Mouse (Mus musculus): ENCODE results near the gene Gba2. TPM values are rescaled to one million over a fixed set of nuclear protein-coding genes. Genes with fewer than 3 reads are reported as not detected.
A peak's percentile ranks its signal among the peaks of the same experiment; 100 is the strongest.

Gene Gba2
- polyA plus RNA-seq, 1 experiment from 2014 or later: 19.3 TPM

DNA sequence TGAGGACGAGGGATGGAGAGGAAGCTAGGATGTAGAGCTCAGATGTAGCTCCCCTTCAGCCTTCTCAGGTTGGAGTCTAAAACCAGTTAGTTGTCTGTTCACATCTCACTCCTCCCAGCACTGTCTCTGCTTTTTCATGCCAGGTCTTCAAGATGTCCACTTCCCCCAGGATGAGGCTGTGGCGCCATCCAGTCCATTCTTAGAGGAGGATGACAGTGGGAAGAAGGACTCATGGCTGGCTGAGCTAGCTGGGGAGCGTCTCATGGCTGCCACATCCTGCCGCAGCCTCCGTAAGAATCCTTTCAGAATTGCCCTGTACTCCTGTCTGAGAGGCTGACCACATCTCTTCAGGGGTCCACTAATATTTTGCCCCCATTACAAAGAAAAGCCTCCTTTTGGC, 2.0 kb upstream of the Gba2 start:
- Histone ChIP-seq H3K4me3 (ENCODE audit: low read depth, low read length) (no peak overlapping the region), H3K27me3 (ENCODE audit: insufficient read depth, low read length) (no peaks in the 10 kb centered on the region), H3K36me3 (ENCODE audit: insufficient read depth) (peaks cover 49% of the 10 kb centered on the region), H3K27ac (ENCODE audit: low read depth) (no peak overlapping the region), H3K4me2 (no peak overlapping the region), H3K9ac (no peak overlapping the region), H3K9me3 (ENCODE audit: low read depth, low read length) (no peaks in the 10 kb centered on the region), H3K4me1 (ENCODE audit: insufficient read depth) (peaks cover 15% of the 10 kb centered on the region; the same call in 1 of the 2 replicates)
- TF ChIP-seq CTCF (IDR thresholded peaks at IDR 0.05; ENCODE audit: low read depth): no peak
- no peak for DNase-seq
- ATAC-seq (ENCODE audit: insufficient read depth): no peak
- WGBS: 94% methylated on average over 5 of the region's 5 CpGs

DNA sequence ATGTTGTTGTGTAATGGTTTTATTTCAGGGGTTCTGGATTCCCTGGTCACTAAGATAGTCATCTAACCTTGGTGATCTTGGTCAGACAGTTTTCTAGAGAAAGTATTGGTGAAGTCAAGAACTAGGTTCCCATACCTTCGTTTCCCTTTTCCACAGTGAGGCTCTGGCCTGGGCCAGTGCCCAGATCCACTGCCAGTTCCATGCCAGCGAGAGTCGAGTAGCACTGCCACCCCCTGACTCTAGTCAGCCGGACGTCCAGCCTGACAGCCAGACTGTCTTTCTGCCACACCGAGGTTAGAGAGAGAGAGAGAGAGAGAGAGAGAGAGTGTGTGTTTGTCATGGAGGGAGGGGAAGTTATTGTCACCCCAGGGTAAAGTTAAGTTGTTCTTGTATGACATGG, 1.1 kb upstream of the Gba2 start:
- ATAC-seq (ENCODE audit: insufficient read depth) (no peak), DNase-seq (no peak)
- Histone ChIP-seq H3K27ac (ENCODE audit: low read depth) (no peak overlapping the region), H3K9me3 (ENCODE audit: low read depth, low read length) (no peaks in the 10 kb centered on the region), H3K36me3 (ENCODE audit: insufficient read depth) (peaks cover 46% of the 10 kb centered on the region), H3K4me1 (ENCODE audit: insufficient read depth) (peaks cover 15% of the 10 kb centered on the region; the same call in 1 of the 2 replicates), H3K27me3 (ENCODE audit: insufficient read depth, low read length) (no peaks in the 10 kb centered on the region), H3K4me3 (ENCODE audit: low read depth, low read length) (peak overlapping the region; percentile 76), H3K9ac (peak overlapping the region; percentile 77), H3K4me2 (peak overlapping the region; percentile 79)
- TF ChIP-seq CTCF (IDR thresholded peaks at IDR 0.05; ENCODE audit: low read depth): no peak
- WGBS: 84% methylated on average over 6 of the region's 6 CpGs

GRCm38 (mm10) chr4:43579256-43579655, 583 bp upstream of the Gba2 start:
- peak overlapping the region; percentile 86; the same call in 1 of the 2 replicates for H3K27ac ChIP-seq (ENCODE audit: low read depth)
- no peaks in the 10 kb centered on the region for H3K9me3 ChIP-seq (ENCODE audit: low read depth, low read length)
- DNase-seq (no peak), ATAC-seq (ENCODE audit: insufficient read depth) (no peak)
- TF ChIP-seq CTCF (IDR thresholded peaks at IDR 0.05; ENCODE audit: low read depth): no peak
- peak overlapping the region; percentile 76 for H3K4me3 ChIP-seq (ENCODE audit: low read depth, low read length)
- H3K27me3 ChIP-seq (ENCODE audit: insufficient read depth, low read length): no peaks in the 10 kb centered on the region
- peak overlapping the region; percentile 77 for H3K9ac ChIP-seq
- WGBS: 6% methylated on average over 10 of the region's 10 CpGs
- H3K4me1 ChIP-seq (ENCODE audit: insufficient read depth): peaks cover 15% of the 10 kb centered on the region; the same call in 1 of the 2 replicates
- peak overlapping the region; percentile 79 for H3K4me2 ChIP-seq
- peaks cover 41% of the 10 kb centered on the region for H3K36me3 ChIP-seq (ENCODE audit: insufficient read depth)

GRCm38 (mm10) chr4:43577237-43577881, 1.3 kb downstream of the Gba2 start:
- 38% methylated on average over 8 of the region's 8 CpGs for WGBS
- DNase-seq: no peak
- H3K27ac ChIP-seq (ENCODE audit: low read depth): no peak overlapping the region

GRCm38 (mm10) chr4:43575356-43575755, 3.3 kb downstream of the Gba2 start:
- Histone ChIP-seq H3K9ac (no peak overlapping the region), H3K4me1 (ENCODE audit: insufficient read depth) (peaks cover 15% of the 10 kb centered on the region; the same call in 1 of the 2 replicates), H3K4me3 (ENCODE audit: low read depth, low read length) (no peak overlapping the region), H3K9me3 (ENCODE audit: low read depth, low read length) (no peaks in the 10 kb centered on the region), H3K4me2 (no peak overlapping the region), H3K27ac (ENCODE audit: low read depth) (no peak overlapping the region), H3K36me3 (ENCODE audit: insufficient read depth) (peaks cover 40% of the 10 kb centered on the region), H3K27me3 (ENCODE audit: insufficient read depth, low read length) (no peaks in the 10 kb centered on the region)
- WGBS: 76% methylated on average over 2 of the region's 2 CpGs
- DNase-seq: no peak
- ATAC-seq (ENCODE audit: insufficient read depth): no peak
- no peak for TF ChIP-seq CTCF (IDR thresholded peaks at IDR 0.05; ENCODE audit: low read depth)

More at GRCm38 (mm10) chr4:43577237-43577881, 1.3 kb downstream of the Gba2 start:
- Histone ChIP-seq H3K36me3 (ENCODE audit: insufficient read depth) (peaks cover 40% of the 10 kb centered on the region), H3K4me1 (ENCODE audit: insufficient read depth) (peaks cover 15% of the 10 kb centered on the region; the same call in 1 of the 2 replicates), H3K9me3 (ENCODE audit: low read depth, low read length) (no peaks in the 10 kb centered on the region), H3K27me3 (ENCODE audit: insufficient read depth, low read length) (no peaks in the 10 kb centered on the region), H3K4me3 (ENCODE audit: low read depth, low read length) (peak overlapping the region; percentile 76), H3K9ac (peak overlapping the region; percentile 77), H3K4me2 (peak overlapping the region; percentile 79)
- no peak for ATAC-seq (ENCODE audit: insufficient read depth)
- TF ChIP-seq CTCF (IDR thresholded peaks at IDR 0.05; ENCODE audit: low read depth): no peak

DNA sequence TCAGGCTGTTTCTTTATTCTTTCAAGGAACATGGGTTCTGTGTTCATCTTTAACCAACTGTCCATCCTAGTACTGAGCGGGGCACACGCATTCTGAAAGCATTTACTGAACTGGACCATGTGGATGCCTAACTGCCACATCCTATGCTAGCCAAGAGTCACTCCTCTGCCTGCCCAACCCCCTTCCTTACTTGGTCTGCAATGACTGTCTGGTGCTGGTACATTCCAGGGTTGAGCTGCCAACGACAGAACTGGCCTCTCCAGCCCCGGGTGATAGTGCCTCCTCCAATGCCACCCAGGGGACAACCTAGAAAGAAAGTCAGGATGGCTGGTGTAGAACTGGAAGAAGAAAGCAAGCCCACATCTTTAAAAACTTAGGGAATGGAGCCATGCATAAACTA, 5.1 kb downstream of the Gba2 start:
- Histone ChIP-seq H3K4me1 (ENCODE audit: insufficient read depth) (peaks cover 9% of the 10 kb centered on the region; the same call in 1 of the 2 replicates), H3K36me3 (ENCODE audit: insufficient read depth) (peaks cover 56% of the 10 kb centered on the region), H3K4me3 (ENCODE audit: low read depth, low read length) (no peak overlapping the region), H3K27ac (ENCODE audit: low read depth) (no peak overlapping the region), H3K4me2 (no peak overlapping the region), H3K9ac (no peak overlapping the region), H3K27me3 (ENCODE audit: insufficient read depth, low read length) (no peaks in the 10 kb centered on the region), H3K9me3 (ENCODE audit: low read depth, low read length) (no peaks in the 10 kb centered on the region)
- 83% methylated on average over 4 of the region's 4 CpGs for WGBS
- no peak for TF ChIP-seq CTCF (IDR thresholded peaks at IDR 0.05; ENCODE audit: low read depth)
- no peak for ATAC-seq (ENCODE audit: insufficient read depth)
- DNase-seq: no peak

GRCm38 (mm10) chr4:43571395-43572045, 7.2 kb downstream of the Gba2 start:
- Histone ChIP-seq H3K27me3 (ENCODE audit: insufficient read depth, low read length) (no peaks in the 10 kb centered on the region), H3K36me3 (ENCODE audit: insufficient read depth) (peaks cover 76% of the 10 kb centered on the region), H3K9me3 (ENCODE audit: low read depth, low read length) (no peaks in the 10 kb centered on the region), H3K9ac (no peak overlapping the region), H3K4me2 (no peak overlapping the region), H3K4me1 (ENCODE audit: insufficient read depth) (no peaks in the 10 kb centered on the region), H3K4me3 (ENCODE audit: low read depth, low read length) (no peak overlapping the region), H3K27ac (ENCODE audit: low read depth) (no peak overlapping the region)
- no peak for ATAC-seq (ENCODE audit: insufficient read depth)
- TF ChIP-seq CTCF (IDR thresholded peaks at IDR 0.05; ENCODE audit: low read depth): no peak
- WGBS: 78% methylated on average over 6 of the region's 6 CpGs
- DNase-seq: no peak

Data from lung, embryonic 14.5 days (tissue).